Mouse (Mus musculus) MEL (cell line): ENCODE measurements around the gene Gm20388.

Experiments used
- BHLHE40 ChIP-seq: IDR thresholded peaks from 2 replicates; pipeline ENCODE4 v1.6.1; 2012; ENCODE audit warnings: low read depth, mild to moderate bottlenecking, inconsistent platforms, low read length, improper control_type of control experiment, borderline replicate concordance
- CHD2 ChIP-seq: IDR thresholded peaks from 2 replicates; pipeline ENCODE4 v1.6.1; 2011; ENCODE audit warnings: low read length, improper control_type of control experiment
- CTCF ChIP-seq, 3 experiments: IDR thresholded peaks in 2 of 3; conservative IDR thresholded peaks in 1 of 3; 2 replicates each; pipeline ENCODE4 v1.5.1; 2011 to 2012; ENCODE audit warnings: low read length in 3 of 3, low read depth in 2 of 3, mild to moderate bottlenecking in 2 of 3, improper control_type of control experiment in 1 of 3, inconsistent platforms in 1 of 3, mixed read lengths in 1 of 3, moderate library complexity in 1 of 3; ENCODE audit not compliant: control insufficient read depth in 1 of 3, insufficient read depth in 1 of 3, poor library complexity in 1 of 3, severe bottlenecking in 1 of 3
- HCFC1 ChIP-seq: IDR thresholded peaks from 2 replicates; pipeline ENCODE4 v1.6.1; 2012; ENCODE audit warnings: low read depth, mild to moderate bottlenecking, inconsistent platforms, low read length, improper control_type of control experiment, moderate library complexity
- MAX ChIP-seq: IDR thresholded peaks from 2 replicates; pipeline ENCODE4 v1.6.1; 2011; ENCODE audit warnings: low read length, improper control_type of control experiment
- MYB ChIP-seq: IDR thresholded peaks from 2 replicates; pipeline ENCODE4 v1.6.1; 2011; ENCODE audit warnings: mild to moderate bottlenecking, low read depth, low read length, improper control_type of control experiment

GRCm38 (mm10) chr8:120647532-120647931 is 736.9 kb downstream of the Gm20388 start, which contains the start of gene 1190005I06Rik:
- TF ChIP-seq HCFC1 (no peak), MYB (no peak), CTCF (IDR thresholded peaks at IDR 0.05 in 2 of 3, conservative IDR thresholded peaks at IDR 0.05 in 1 of 3; ENCODE audit: control insufficient read depth in 1 of 3, insufficient read depth in 1 of 3, low read depth in 2 of 3, low read length in 3 of 3, poor library complexity in 1 of 3, severe bottlenecking in 1 of 3) (no peak), BHLHE40 (no peak), CHD2 (no peak), MAX (no peak)
